In genomic region chr7:98719761-98720160, GRCm38 (mm10) we compare ENCODE assay signal across 24 mouse cellular contexts.
"Had no signal": no experiment of that assay in that cellular context is flagged by ENCODE, and none has a peak within 500 bp of the region (broad histone marks: within the 10 kb centered on the region; RNA-seq: fewer than 3 reads in every experiment).

No protein-coding gene starts in this region.

- H3K27me3 ChIP-seq: heart, embryonic 12.5 days; hindbrain, embryonic 12.5 days; intestine, embryonic 15.5 days; liver, embryonic 12.5 days had no signal

- H3K27ac ChIP-seq: gastrocnemius, adult 2 months; heart, adult 2 months; heart, embryonic 10.5 days; hindbrain, embryonic 10.5 days; hindbrain, embryonic 12.5 days; hindbrain, embryonic 14.5 days; intestine, embryonic 15.5 days; left cerebral cortex, adult 2 months; liver, embryonic 12.5 days; liver, embryonic 14.5 days had no signal

- DNase-seq: gastrocnemius, adult 2 months; gastrocnemius, postnatal 10 days; gastrocnemius, postnatal 25 days; heart, adult 2 months; heart, postnatal 10 days; heart, postnatal 4 days; kidney, adult 18-20 months; kidney, adult 8-10 months; kidney, postnatal 10 days; kidney, postnatal 4 days; liver had no signal

- ATAC-seq: forebrain, embryonic 16.5 days; hindbrain, embryonic 16.5 days; inflammation-experienced regulatory T-cells, adult 6 months; intestine, embryonic 15.5 days; intestine, postnatal 0 days; liver, embryonic 12.5 days had no signal

- H3K9ac ChIP-seq: heart, embryonic 12.5 days; hindbrain, embryonic 12.5 days; hindbrain, embryonic 14.5 days; intestine, embryonic 15.5 days; liver, embryonic 12.5 days; liver, embryonic 14.5 days had no signal

- H3K4me3 ChIP-seq: gastrocnemius, adult 2 months; heart, adult 2 months; heart, embryonic 10.5 days; heart, embryonic 12.5 days; hindbrain, embryonic 10.5 days; hindbrain, embryonic 12.5 days; intestine, embryonic 15.5 days; left cerebral cortex, adult 2 months; liver, embryonic 12.5 days had no signal

- H3K4me1 ChIP-seq: hindbrain, embryonic 10.5 days; hindbrain, embryonic 12.5 days; intestine, embryonic 15.5 days; liver, embryonic 12.5 days had no signal

- H3K4me2 ChIP-seq: heart, embryonic 12.5 days; hindbrain, embryonic 12.5 days; hindbrain, embryonic 14.5 days; intestine, embryonic 15.5 days; liver, embryonic 12.5 days had no signal

- H3K9me3 ChIP-seq: heart, embryonic 10.5 days; heart, embryonic 12.5 days; hindbrain, embryonic 10.5 days; hindbrain, embryonic 12.5 days; intestine, embryonic 15.5 days; liver, embryonic 12.5 days had no signal
